Mouse (Mus musculus): Measurements from ENCODE around the gene Cdh22. TPM values are rescaled to one million over a fixed set of nuclear protein-coding genes. Genes with fewer than 3 reads are reported as not detected.

Cdh22 gene
- polyA plus RNA-seq, 1 experiment from 2014 or later = 0.25 TPM

DNA sequence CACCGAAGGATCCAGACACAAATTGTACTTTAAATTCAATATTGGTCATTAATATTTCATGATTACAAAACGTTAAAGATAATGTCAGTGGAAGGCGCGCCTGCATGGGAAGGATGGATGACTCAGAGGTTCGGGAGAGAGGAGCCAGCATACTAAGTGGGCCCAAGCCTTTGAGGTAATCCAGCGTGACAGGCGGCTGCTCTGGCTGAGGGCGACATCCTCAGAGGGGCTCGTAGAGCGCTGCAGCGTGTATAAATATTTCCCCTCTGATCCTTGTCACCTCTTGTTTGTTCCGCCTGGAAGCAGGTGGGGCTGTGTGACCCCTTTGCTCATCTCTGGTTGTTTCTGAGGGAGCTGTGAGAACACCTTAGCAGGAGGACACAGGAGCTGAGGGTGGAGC, 103.2 kb downstream of the Cdh22 start:
- no peak overlapping the region for H3K4me2 ChIP-seq (replicated peaks; ENCODE audit: low read depth)
- TF ChIP-seq CTCF (IDR thresholded peaks at IDR 0.05; ENCODE audit: low read depth) = no peak
- H3K4me1 ChIP-seq (replicated peaks; ENCODE audit: control insufficient read depth, insufficient read depth, low read length) = no peaks in the 10 kb centered on the region
- H3K9ac ChIP-seq (ENCODE audit: low read depth, low read length) = no peak overlapping the region
- WGBS = 33% methylated on average over 12 of the region's 12 CpGs
- H3K27me3 ChIP-seq (replicated peaks; ENCODE audit: control insufficient read depth, insufficient read depth, low read length) = 0 out of 2 replicates have a peak, but pooled peaks cover 6% of the 10 kb centered on the region
- H3K9me3 ChIP-seq (ENCODE audit: control insufficient read depth) = no peaks in the 10 kb centered on the region
- H3K27ac ChIP-seq (ENCODE audit: low read depth, low read length) = no peak overlapping the region
- H3K4me3 ChIP-seq (ENCODE audit: low read depth, low read length) = no peak overlapping the region
- no peak for ATAC-seq
- H3K36me3 ChIP-seq (ENCODE audit: control insufficient read depth, insufficient read depth) = no peaks in the 10 kb centered on the region

DNA sequence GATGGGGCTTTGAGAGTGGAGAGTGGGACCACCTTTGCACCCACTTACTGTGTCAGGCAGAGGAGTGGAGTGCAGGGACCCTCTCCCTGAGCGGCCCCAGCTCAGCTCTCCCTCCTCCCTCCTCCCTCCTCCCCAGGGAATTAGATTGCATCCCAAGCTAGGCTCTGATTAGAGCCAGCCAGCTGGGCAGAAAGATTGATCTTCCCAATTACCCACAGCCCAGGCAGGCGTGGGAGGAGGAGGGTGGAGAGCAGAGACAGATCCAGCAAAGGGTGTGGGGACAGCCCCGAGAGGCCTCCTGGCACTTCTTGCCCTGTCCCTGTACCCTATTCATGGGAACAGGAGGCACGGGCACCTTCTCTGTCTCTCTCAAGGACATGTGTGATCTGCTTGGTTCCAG, 105.5 kb downstream of the Cdh22 start:
- no peaks in the 10 kb centered on the region for H3K9me3 ChIP-seq (ENCODE audit: control insufficient read depth)
- no peak overlapping the region for H3K4me3 ChIP-seq (ENCODE audit: low read depth, low read length)
- no peak for TF ChIP-seq CTCF (IDR thresholded peaks at IDR 0.05; ENCODE audit: low read depth)
- no peak overlapping the region for H3K4me2 ChIP-seq (replicated peaks; ENCODE audit: low read depth)
- 47% methylated on average over 4 of the region's 4 CpGs for WGBS
- H3K9ac ChIP-seq (ENCODE audit: low read depth, low read length) = no peak overlapping the region
- H3K36me3 ChIP-seq (ENCODE audit: control insufficient read depth, insufficient read depth) = no peaks in the 10 kb centered on the region
- H3K4me1 ChIP-seq (replicated peaks; ENCODE audit: control insufficient read depth, insufficient read depth, low read length) = no peaks in the 10 kb centered on the region
- ATAC-seq = no peak
- H3K27me3 ChIP-seq (replicated peaks; ENCODE audit: control insufficient read depth, insufficient read depth, low read length) = 0 out of 2 replicates have a peak, but pooled peaks cover 6% of the 10 kb centered on the region
- no peak overlapping the region for H3K27ac ChIP-seq (ENCODE audit: low read depth, low read length)

DNA sequence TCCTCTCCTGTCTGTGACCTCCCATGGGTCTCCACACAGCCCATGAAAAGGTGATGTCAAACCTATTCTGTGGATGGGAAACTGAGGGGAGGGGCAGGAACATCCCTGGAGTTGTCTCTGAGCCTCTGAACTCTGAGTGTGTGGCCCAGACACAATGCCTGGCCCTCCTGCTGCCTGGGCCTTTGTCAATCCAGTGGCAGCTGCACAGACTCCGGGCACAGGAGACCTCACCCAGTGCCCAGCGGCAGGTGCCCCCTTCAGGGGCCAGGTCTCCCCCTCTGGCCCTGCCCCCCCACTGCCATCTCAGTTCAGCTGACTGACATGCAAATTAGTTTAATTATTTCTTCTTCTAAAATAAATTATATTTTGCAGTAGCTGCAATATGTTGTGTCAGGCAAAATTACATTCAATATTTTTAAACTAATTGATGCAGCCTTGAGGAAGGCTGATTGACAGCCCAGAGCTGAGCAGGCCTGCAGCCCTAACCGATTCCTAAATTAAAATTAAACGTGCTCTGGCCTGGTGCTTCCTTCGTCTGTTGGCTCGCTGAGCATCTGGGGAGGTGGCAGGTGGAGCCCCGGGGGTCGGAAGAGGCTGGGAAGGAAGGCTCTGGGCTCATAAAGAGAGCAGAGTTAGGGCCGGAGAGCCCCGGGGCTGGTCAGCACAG, 107.6 kb downstream of the Cdh22 start:
- Histone ChIP-seq H3K4me3 (ENCODE audit: low read depth, low read length) (no peak overlapping the region), H3K9me3 (ENCODE audit: control insufficient read depth) (no peaks in the 10 kb centered on the region), H3K4me2 (replicated peaks; ENCODE audit: low read depth) (no peak overlapping the region), H3K9ac (ENCODE audit: low read depth, low read length) (no peak overlapping the region), H3K36me3 (ENCODE audit: control insufficient read depth, insufficient read depth) (no peaks in the 10 kb centered on the region), H3K27ac (ENCODE audit: low read depth, low read length) (no peak overlapping the region), H3K27me3 (replicated peaks; ENCODE audit: control insufficient read depth, insufficient read depth, low read length) (no peaks in the 10 kb centered on the region), H3K4me1 (replicated peaks; ENCODE audit: control insufficient read depth, insufficient read depth, low read length) (no peaks in the 10 kb centered on the region)
- no peak for TF ChIP-seq CTCF (IDR thresholded peaks at IDR 0.05; ENCODE audit: low read depth)
- 57% methylated on average over 10 of the region's 10 CpGs for WGBS
- no peak for ATAC-seq

DNA sequence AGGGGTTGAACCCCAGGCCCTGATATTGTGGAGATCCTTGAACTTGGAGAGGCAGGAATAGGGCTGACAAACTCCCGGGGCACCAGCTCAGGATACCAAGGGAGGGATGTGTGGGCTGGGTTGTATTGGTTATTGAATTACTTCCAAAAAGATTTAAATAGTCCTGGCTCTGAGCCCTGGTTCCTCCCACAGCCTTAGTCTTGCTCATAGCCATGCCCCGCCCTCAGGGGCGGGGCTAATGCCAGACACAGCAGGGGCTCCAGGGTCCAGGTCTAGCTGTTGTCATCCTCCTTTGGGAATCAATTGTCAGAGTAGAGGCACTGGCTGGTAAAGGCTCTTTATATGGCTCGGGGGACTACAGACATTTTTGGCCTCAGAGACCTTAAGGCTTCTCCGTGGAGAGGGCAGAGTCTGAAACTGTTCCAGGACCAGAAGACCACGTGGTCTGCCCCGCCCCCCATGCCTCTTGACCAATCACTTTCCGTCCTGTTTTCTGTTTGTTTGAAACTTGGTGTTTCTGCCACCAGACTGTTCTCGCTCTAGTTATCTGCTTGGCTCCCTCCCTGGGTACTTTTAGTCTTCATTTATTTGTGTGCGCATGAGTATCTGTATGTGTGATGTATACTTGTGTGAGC, 113.3 kb downstream of the Cdh22 start:
- 26% methylated on average over 10 of the region's 10 CpGs for WGBS
- no peak for ATAC-seq

DNA sequence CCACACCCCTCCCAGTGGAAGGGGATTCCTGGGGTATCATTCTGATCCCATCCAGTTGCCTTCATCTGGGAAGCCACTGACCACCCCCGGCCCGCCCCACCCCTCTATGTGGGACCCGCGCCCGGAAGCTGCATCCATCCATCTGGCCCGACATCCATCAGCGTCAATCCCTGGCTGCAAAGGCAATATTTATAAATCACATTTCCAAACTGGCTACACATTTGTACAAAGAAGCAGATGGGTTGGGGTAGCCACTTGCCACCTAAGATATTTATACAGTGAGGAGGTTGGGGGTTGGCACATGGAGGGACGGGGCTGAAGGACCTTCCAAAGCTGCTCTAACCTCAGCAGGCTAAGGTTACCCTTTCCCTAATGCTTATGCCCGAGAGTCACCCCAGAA, 113.9 kb downstream of the Cdh22 start:
- no peak for TF ChIP-seq CTCF (IDR thresholded peaks at IDR 0.05; ENCODE audit: low read depth)
- no peak overlapping the region for H3K4me2 ChIP-seq (replicated peaks; ENCODE audit: low read depth)
- 78% methylated on average over 9 of the region's 9 CpGs for WGBS
- H3K4me1 ChIP-seq (replicated peaks; ENCODE audit: control insufficient read depth, insufficient read depth, low read length) = no peaks in the 10 kb centered on the region
- no peak for ATAC-seq
- peaks cover 23% of the 10 kb centered on the region for H3K27me3 ChIP-seq (replicated peaks; ENCODE audit: control insufficient read depth, insufficient read depth, low read length)
- H3K9me3 ChIP-seq (ENCODE audit: control insufficient read depth) = no peaks in the 10 kb centered on the region
- no peak overlapping the region for H3K9ac ChIP-seq (ENCODE audit: low read depth, low read length)
- no peak overlapping the region for H3K4me3 ChIP-seq (ENCODE audit: low read depth, low read length)
- H3K36me3 ChIP-seq (ENCODE audit: control insufficient read depth, insufficient read depth) = no peaks in the 10 kb centered on the region
- no peak overlapping the region for H3K27ac ChIP-seq (ENCODE audit: low read depth, low read length)

More for the DNA sequence above, 113.3 kb downstream of the Cdh22 start:
- TF ChIP-seq CTCF (IDR thresholded peaks at IDR 0.05; ENCODE audit: low read depth) = no peak
- Histone ChIP-seq H3K4me1 (replicated peaks; ENCODE audit: control insufficient read depth, insufficient read depth, low read length) (no peaks in the 10 kb centered on the region), H3K4me3 (ENCODE audit: low read depth, low read length) (no peak overlapping the region), H3K9ac (ENCODE audit: low read depth, low read length) (no peak overlapping the region), H3K36me3 (ENCODE audit: control insufficient read depth, insufficient read depth) (no peaks in the 10 kb centered on the region), H3K27ac (ENCODE audit: low read depth, low read length) (no peak overlapping the region), H3K27me3 (replicated peaks; ENCODE audit: control insufficient read depth, insufficient read depth, low read length) (peaks cover 18% of the 10 kb centered on the region; the same call in 1 of the 2 replicates), H3K9me3 (ENCODE audit: control insufficient read depth) (no peaks in the 10 kb centered on the region), H3K4me2 (replicated peaks; ENCODE audit: low read depth) (no peak overlapping the region)

- WGBS = 21% methylated on average over 11 of the region's 11 CpGs
- Histone ChIP-seq H3K27me3 (replicated peaks; ENCODE audit: control insufficient read depth, insufficient read depth, low read length) (peaks cover 74% of the 10 kb centered on the region), H3K27ac (ENCODE audit: low read depth, low read length) (no peak overlapping the region), H3K4me1 (replicated peaks; ENCODE audit: control insufficient read depth, insufficient read depth, low read length) (no peaks in the 10 kb centered on the region), H3K36me3 (ENCODE audit: control insufficient read depth, insufficient read depth) (no peaks in the 10 kb centered on the region), H3K4me2 (replicated peaks; ENCODE audit: low read depth) (no peak overlapping the region), H3K4me3 (ENCODE audit: low read depth, low read length) (no peak overlapping the region), H3K9ac (ENCODE audit: low read depth, low read length) (no peak overlapping the region), H3K9me3 (ENCODE audit: control insufficient read depth) (no peaks in the 10 kb centered on the region)
- peak; percentile 28; the same call in 1 of the 2 replicates for ATAC-seq
- no peak for TF ChIP-seq CTCF (IDR thresholded peaks at IDR 0.05; ENCODE audit: low read depth)
Measured at GRCm38 (mm10) chr2:165113733-165114132, 120.9 kb downstream of the Cdh22 start.

Data from intestine, postnatal 0 days (tissue).